ENCODE assay signal across 26 mouse cellular contexts in genomic region chr8:10350451-10350850, GRCm38 (mm10).
"Had no signal": no experiment of that assay in that cellular context is flagged by ENCODE, and none has a peak within 500 bp of the region (broad histone marks: within the 10 kb centered on the region; RNA-seq: fewer than 3 reads in every experiment).

No protein-coding gene starts in this region.

- H3K27me3 ChIP-seq: heart, embryonic 13.5 days; heart, embryonic 15.5 days; hindbrain, embryonic 13.5 days; hindbrain, embryonic 15.5 days; intestine, embryonic 15.5 days; kidney, embryonic 15.5 days; limb, embryonic 15.5 days; liver, embryonic 13.5 days; liver, embryonic 15.5 days had no signal

- ATAC-seq: hindbrain, postnatal 0 days; intestine, embryonic 15.5 days had no signal

- H3K27ac ChIP-seq: heart, adult 2 months; heart, embryonic 13.5 days; heart, embryonic 15.5 days; hindbrain, embryonic 13.5 days; hindbrain, embryonic 15.5 days; hindbrain, postnatal 0 days; intestine, embryonic 15.5 days; kidney, embryonic 15.5 days; kidney, postnatal 0 days; limb, embryonic 13.5 days; limb, embryonic 15.5 days; liver, embryonic 13.5 days; liver, embryonic 15.5 days had no signal

- DNase-seq: gastrocnemius, postnatal 14 days; gastrocnemius, postnatal 36 days; heart, adult 11 months; heart, adult 2 months; heart, postnatal 14 days; heart, postnatal 36 days; kidney, adult 11 months; kidney, adult 2 months; kidney, adult 9 months; kidney, postnatal 14 days; kidney, postnatal 36 days; layer of hippocampus, adult 9-11 months; layer of hippocampus, postnatal 36 days; liver, embryonic 13.5 days had no signal

- H3K4me3 ChIP-seq: heart, adult 2 months; heart, embryonic 13.5 days; heart, embryonic 15.5 days; hindbrain, embryonic 13.5 days; hindbrain, embryonic 15.5 days; intestine, embryonic 15.5 days; kidney, embryonic 15.5 days; limb, embryonic 13.5 days; limb, embryonic 15.5 days; liver, embryonic 13.5 days; liver, embryonic 15.5 days had no signal

- H3K9me3 ChIP-seq: heart, embryonic 13.5 days; heart, embryonic 15.5 days; hindbrain, embryonic 13.5 days; hindbrain, embryonic 15.5 days; intestine, embryonic 15.5 days; kidney, embryonic 15.5 days; limb, embryonic 15.5 days; liver, embryonic 13.5 days; liver, embryonic 15.5 days had no signal

- H3K9ac ChIP-seq: heart, embryonic 13.5 days; heart, embryonic 15.5 days; hindbrain, embryonic 13.5 days; hindbrain, embryonic 15.5 days; intestine, embryonic 15.5 days; kidney, embryonic 15.5 days; limb, embryonic 13.5 days; limb, embryonic 15.5 days; liver, embryonic 13.5 days; liver, embryonic 15.5 days had no signal

- H3K4me2 ChIP-seq: heart, embryonic 11.5 days; heart, embryonic 13.5 days; heart, embryonic 15.5 days; hindbrain, embryonic 13.5 days; hindbrain, embryonic 15.5 days; intestine, embryonic 15.5 days; kidney, embryonic 15.5 days; limb, embryonic 13.5 days; limb, embryonic 15.5 days; liver, embryonic 13.5 days; liver, embryonic 15.5 days had no signal

- H3K4me1 ChIP-seq: heart, embryonic 13.5 days; heart, embryonic 15.5 days; hindbrain, embryonic 15.5 days; intestine, embryonic 15.5 days; limb, embryonic 15.5 days; liver, embryonic 13.5 days; liver, embryonic 15.5 days had no signal

- H3K36me3 ChIP-seq: heart, embryonic 13.5 days; heart, embryonic 15.5 days; hindbrain, embryonic 13.5 days; hindbrain, embryonic 15.5 days; intestine, embryonic 15.5 days; kidney, embryonic 15.5 days; limb, embryonic 13.5 days; limb, embryonic 15.5 days; liver, embryonic 13.5 days; liver, embryonic 15.5 days had no signal
